Mouse (Mus musculus): ENCODE measurements around the gene Hist1h3g. TPM values are rescaled to one million over a fixed set of nuclear protein-coding genes. Genes with fewer than 3 reads are reported as not detected.

The Hist1h3g gene
- polyA plus RNA-seq, 1 experiment from 2014 or later, result 0.72 TPM

GRCm38 (mm10) chr13:23576351-23576881 is 41.2 kb downstream of the Hist1h3g start:
- Histone ChIP-seq H3K9ac (replicated peaks; ENCODE audit: low read depth, low read length) (peak overlapping the region; percentile 46), H3K9me3 (ENCODE audit: control insufficient read depth, low read length) (no peaks in the 10 kb centered on the region), H3K4me1 (ENCODE audit: control insufficient read depth, insufficient read depth, low read length) (peaks cover 32% of the 10 kb centered on the region), H3K4me2 (ENCODE audit: low read depth, low read length) (peak overlapping the region; percentile 62), H3K36me3 (ENCODE audit: control insufficient read depth, insufficient read depth, low read length) (no peaks in the 10 kb centered on the region), H3K27ac (ENCODE audit: low read depth, low read length) (no peak overlapping the region), H3K27me3 (ENCODE audit: control insufficient read depth, insufficient read depth, low read length) (no peaks in the 10 kb centered on the region), H3K4me3 (ENCODE audit: low read depth, low read length) (peak overlapping the region; percentile 32)
- WGBS, result 7% methylated on average over 7 of the region's 7 CpGs
- ATAC-seq (ENCODE audit: low read depth), result no peak

GRCm38 (mm10) chr13:23576906-23577639 is 41.9 kb downstream of the Hist1h3g start:
- H3K9ac ChIP-seq (replicated peaks; ENCODE audit: low read depth, low read length), result no peak overlapping the region
- H3K27me3 ChIP-seq (ENCODE audit: control insufficient read depth, insufficient read depth, low read length), result no peaks in the 10 kb centered on the region
- no peaks in the 10 kb centered on the region for H3K9me3 ChIP-seq (ENCODE audit: control insufficient read depth, low read length)
- H3K4me1 ChIP-seq (ENCODE audit: control insufficient read depth, insufficient read depth, low read length), result peaks cover 33% of the 10 kb centered on the region
- H3K4me3 ChIP-seq (ENCODE audit: low read depth, low read length), result peak overlapping the region; percentile 32; the same call in 1 of the 2 replicates
- no peak for ATAC-seq (ENCODE audit: low read depth)
- WGBS, result 59% methylated on average over 6 of the region's 6 CpGs
- peak overlapping the region; percentile 62; the same call in 1 of the 2 replicates for H3K4me2 ChIP-seq (ENCODE audit: low read depth, low read length)
- H3K36me3 ChIP-seq (ENCODE audit: control insufficient read depth, insufficient read depth, low read length), result no peaks in the 10 kb centered on the region
- no peak overlapping the region for H3K27ac ChIP-seq (ENCODE audit: low read depth, low read length)

GRCm38 (mm10) chr13:23577835-23578234 is 42.6 kb downstream of the Hist1h3g start:
- peaks cover 31% of the 10 kb centered on the region for H3K4me1 ChIP-seq (ENCODE audit: control insufficient read depth, insufficient read depth, low read length)
- 95% methylated on average over 1 of the region's 1 CpGs for WGBS
- H3K9me3 ChIP-seq (ENCODE audit: control insufficient read depth, low read length), result no peaks in the 10 kb centered on the region
- no peak overlapping the region for H3K4me2 ChIP-seq (ENCODE audit: low read depth, low read length)
- ATAC-seq (ENCODE audit: low read depth), result no peak
- no peak overlapping the region for H3K27ac ChIP-seq (ENCODE audit: low read depth, low read length)
- H3K9ac ChIP-seq (replicated peaks; ENCODE audit: low read depth, low read length), result no peak overlapping the region
- H3K27me3 ChIP-seq (ENCODE audit: control insufficient read depth, insufficient read depth, low read length), result no peaks in the 10 kb centered on the region
- no peaks in the 10 kb centered on the region for H3K36me3 ChIP-seq (ENCODE audit: control insufficient read depth, insufficient read depth, low read length)
- no peak overlapping the region for H3K4me3 ChIP-seq (ENCODE audit: low read depth, low read length)

GRCm38 (mm10) chr13:23581408-23582218 is 46.4 kb downstream of the Hist1h3g start, which contains the start of gene Hist1h4d:
TSS of gene Hist1h4d (plus strand) at chr13:23581598.
- ATAC-seq (ENCODE audit: low read depth), result peak; percentile 92
- Histone ChIP-seq H3K36me3 (ENCODE audit: control insufficient read depth, insufficient read depth, low read length) (no peaks in the 10 kb centered on the region), H3K9me3 (ENCODE audit: control insufficient read depth, low read length) (no peaks in the 10 kb centered on the region), H3K4me3 (ENCODE audit: low read depth, low read length) (peak within 1 kb of the TSS; percentile 43), H3K4me1 (ENCODE audit: control insufficient read depth, insufficient read depth, low read length) (peaks cover 26% of the 10 kb centered on the region), H3K4me2 (ENCODE audit: low read depth, low read length) (peak within 1 kb of the TSS; percentile 92), H3K27ac (ENCODE audit: low read depth, low read length) (peak within 1 kb of the TSS; percentile 41), H3K27me3 (ENCODE audit: control insufficient read depth, insufficient read depth, low read length) (no peaks in the 10 kb centered on the region), H3K9ac (replicated peaks; ENCODE audit: low read depth, low read length) (peak within 1 kb of the TSS; percentile 52)
- under 1% methylated on average over 43 of the region's 43 CpGs for WGBS

- no peak for ATAC-seq (ENCODE audit: low read depth)
- Histone ChIP-seq H3K9me3 (ENCODE audit: control insufficient read depth, low read length) (no peaks in the 10 kb centered on the region), H3K27me3 (ENCODE audit: control insufficient read depth, insufficient read depth, low read length) (no peaks in the 10 kb centered on the region), H3K36me3 (ENCODE audit: control insufficient read depth, insufficient read depth, low read length) (no peaks in the 10 kb centered on the region), H3K4me1 (ENCODE audit: control insufficient read depth, insufficient read depth, low read length) (peaks cover 23% of the 10 kb centered on the region), H3K4me2 (ENCODE audit: low read depth, low read length) (peak overlapping the region; percentile 92), H3K27ac (ENCODE audit: low read depth, low read length) (peak overlapping the region; percentile 41), H3K4me3 (ENCODE audit: low read depth, low read length) (peak overlapping the region; percentile 43), H3K9ac (replicated peaks; ENCODE audit: low read depth, low read length) (peak overlapping the region; percentile 52)
- WGBS, result 5% methylated on average over 6 of the region's 6 CpGs
These were observed 47.2 kb downstream of the Hist1h3g start for GRCm38 (mm10) chr13:23582219-23583056.

- no peak for ATAC-seq (ENCODE audit: low read depth)
- H3K4me1 ChIP-seq (ENCODE audit: control insufficient read depth, insufficient read depth, low read length), result peaks cover 23% of the 10 kb centered on the region
- H3K27ac ChIP-seq (ENCODE audit: low read depth, low read length), result no peak overlapping the region
- no peak overlapping the region for H3K4me2 ChIP-seq (ENCODE audit: low read depth, low read length)
- no peak overlapping the region for H3K4me3 ChIP-seq (ENCODE audit: low read depth, low read length)
- no peaks in the 10 kb centered on the region for H3K27me3 ChIP-seq (ENCODE audit: control insufficient read depth, insufficient read depth, low read length)
- H3K9ac ChIP-seq (replicated peaks; ENCODE audit: low read depth, low read length), result no peak overlapping the region
- H3K36me3 ChIP-seq (ENCODE audit: control insufficient read depth, insufficient read depth, low read length), result no peaks in the 10 kb centered on the region
- no peaks in the 10 kb centered on the region for H3K9me3 ChIP-seq (ENCODE audit: control insufficient read depth, low read length)
These were observed 48.3 kb downstream of the Hist1h3g start for GRCm38 (mm10) chr13:23583387-23584068.

- Histone ChIP-seq H3K27me3 (ENCODE audit: control insufficient read depth, insufficient read depth, low read length) (no peaks in the 10 kb centered on the region), H3K4me2 (ENCODE audit: low read depth, low read length) (peak overlapping the region; percentile 92), H3K4me3 (ENCODE audit: low read depth, low read length) (peak overlapping the region; percentile 46), H3K9ac (replicated peaks; ENCODE audit: low read depth, low read length) (peak overlapping the region; percentile 72; the same call in 1 of the 2 replicates), H3K36me3 (ENCODE audit: control insufficient read depth, insufficient read depth, low read length) (no peaks in the 10 kb centered on the region), H3K4me1 (ENCODE audit: control insufficient read depth, insufficient read depth, low read length) (peaks cover 23% of the 10 kb centered on the region), H3K27ac (ENCODE audit: low read depth, low read length) (peak overlapping the region; percentile 92; the same call in 1 of the 2 replicates), H3K9me3 (ENCODE audit: control insufficient read depth, low read length) (no peaks in the 10 kb centered on the region)
- ATAC-seq (ENCODE audit: low read depth), result no peak
These were observed 49.1 kb downstream of the Hist1h3g start for GRCm38 (mm10) chr13:23584331-23584730.

GRCm38 (mm10) chr13:23585029-23585441 is 49.8 kb downstream of the Hist1h3g start:
- WGBS, result under 1% methylated on average over 21 of the region's 21 CpGs
- no peaks in the 10 kb centered on the region for H3K27me3 ChIP-seq (ENCODE audit: control insufficient read depth, insufficient read depth, low read length)
- ATAC-seq (ENCODE audit: low read depth), result no peak

More at GRCm38 (mm10) chr13:23585029-23585441, 49.8 kb downstream of the Hist1h3g start:
- peak overlapping the region; percentile 92 for H3K27ac ChIP-seq (ENCODE audit: low read depth, low read length)
- H3K9ac ChIP-seq (replicated peaks; ENCODE audit: low read depth, low read length), result peak overlapping the region; percentile 72
- H3K4me2 ChIP-seq (ENCODE audit: low read depth, low read length), result peak overlapping the region; percentile 92
- H3K4me3 ChIP-seq (ENCODE audit: low read depth, low read length), result peak overlapping the region; percentile 46
- no peaks in the 10 kb centered on the region for H3K36me3 ChIP-seq (ENCODE audit: control insufficient read depth, insufficient read depth, low read length)
- H3K4me1 ChIP-seq (ENCODE audit: control insufficient read depth, insufficient read depth, low read length), result peaks cover 23% of the 10 kb centered on the region
- no peaks in the 10 kb centered on the region for H3K9me3 ChIP-seq (ENCODE audit: control insufficient read depth, low read length)
